Mouse (Mus musculus): ENCODE results near the gene Rnf8. TPM values are rescaled to one million over a fixed set of nuclear protein-coding genes. Genes with fewer than 3 reads are reported as not detected.

The Rnf8 gene
- total RNA-seq, 4 experiments from 2014 or later: 60.2 to 65.5 (median 62.3) TPM

DNA sequence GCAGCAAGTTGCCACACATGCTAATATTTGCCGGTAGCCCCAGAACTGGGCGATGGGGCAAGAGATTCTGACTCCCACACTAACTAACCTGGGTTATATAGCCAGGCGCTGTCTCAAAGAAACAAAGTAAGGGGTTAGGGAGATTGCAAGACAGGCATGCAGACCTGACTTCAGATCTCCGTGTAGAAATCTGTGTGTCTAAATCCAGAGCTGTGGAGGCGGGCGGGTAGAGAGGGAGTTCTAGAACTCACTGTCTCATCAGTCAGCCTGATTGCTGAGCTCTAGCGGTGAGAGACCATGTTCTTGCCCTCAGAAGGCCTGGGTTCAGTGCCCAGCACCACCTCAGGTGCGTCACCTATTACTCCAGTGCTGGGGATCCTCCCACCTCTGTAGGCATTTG lies 8.9 kb downstream of the Rnf8 start:
- no peak for DNase-seq (ENCODE audit: low spot score in 2 of 2)

- DNase-seq (ENCODE audit: low spot score in 2 of 2): no peak
These were observed 12.7 kb downstream of the Rnf8 start for GRCm38 (mm10) chr17:29627285-29627684.

DNA sequence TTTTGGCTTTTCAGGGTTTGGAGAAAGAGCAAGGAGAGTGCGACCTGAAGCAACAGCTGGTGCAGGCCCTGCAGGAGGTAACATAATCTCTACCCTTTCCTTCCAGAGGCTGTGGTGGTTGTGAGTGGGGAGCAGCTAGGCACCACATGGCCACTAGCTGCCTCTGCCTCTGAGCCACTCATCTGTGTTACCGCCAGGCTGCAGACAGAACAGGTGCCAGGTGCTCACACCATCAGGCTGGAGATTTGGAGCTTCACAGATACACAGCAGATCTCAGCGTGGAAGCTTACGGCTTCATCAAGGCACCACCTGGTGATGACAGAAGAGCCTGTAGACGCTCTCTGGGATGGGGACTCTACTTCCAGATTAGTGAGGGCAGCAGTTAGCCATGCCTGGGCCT lies 14.4 kb downstream of the Rnf8 start:
- no peak for DNase-seq (ENCODE audit: low spot score in 2 of 2)

GRCm38 (mm10) chr17:29629620-29630019 lies 15.0 kb downstream of the Rnf8 start:
- no peak for DNase-seq (ENCODE audit: low spot score in 2 of 2)

DNA sequence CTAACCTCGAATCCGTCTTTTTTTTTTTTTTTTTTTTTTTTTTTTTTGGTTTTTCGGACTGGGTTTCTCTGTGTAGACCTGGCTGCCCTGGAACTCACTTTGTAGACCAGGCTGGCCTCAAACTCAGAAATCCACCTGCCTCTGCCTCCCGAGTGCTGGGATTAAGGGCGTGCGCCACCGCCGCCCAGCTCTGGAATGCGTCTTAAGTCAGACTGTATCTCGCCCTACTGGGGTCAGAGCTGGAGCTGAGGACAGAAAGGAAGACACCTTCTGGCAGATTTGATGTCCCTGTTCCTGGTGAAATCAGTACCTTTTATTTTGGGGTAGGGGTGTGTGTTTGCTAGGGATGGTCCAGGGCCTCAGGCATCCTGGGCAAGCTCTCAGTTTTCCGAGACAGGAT lies 17.7 kb downstream of the Rnf8 start:
- no peak for DNase-seq (ENCODE audit: low spot score in 2 of 2)

GRCm38 (mm10) chr17:29635492-29635891 lies 20.9 kb downstream of the Rnf8 start:
- DNase-seq (ENCODE audit: low spot score in 2 of 2): no peak

DNA sequence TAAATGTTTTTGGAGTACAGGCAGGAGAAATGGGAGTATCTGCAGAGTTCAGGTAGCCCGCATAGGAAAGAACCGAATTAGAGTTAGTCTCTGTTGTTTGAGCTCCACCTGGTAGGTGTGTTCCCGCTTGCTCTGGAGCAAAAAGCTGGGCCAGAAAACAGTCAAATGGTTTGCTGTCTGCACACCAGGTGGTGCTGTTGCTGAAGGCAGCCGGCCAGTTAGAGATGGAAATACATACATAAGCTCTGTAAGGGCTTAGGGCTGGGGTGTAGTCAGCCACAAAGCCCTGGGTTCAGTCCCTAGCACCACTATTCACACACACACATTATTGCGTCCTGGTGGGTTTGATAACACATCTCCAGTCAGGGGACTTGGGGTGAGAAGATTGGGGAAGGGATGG lies 21.5 kb downstream of the Rnf8 start:
- no peak for DNase-seq (ENCODE audit: low spot score in 2 of 2)

DNA sequence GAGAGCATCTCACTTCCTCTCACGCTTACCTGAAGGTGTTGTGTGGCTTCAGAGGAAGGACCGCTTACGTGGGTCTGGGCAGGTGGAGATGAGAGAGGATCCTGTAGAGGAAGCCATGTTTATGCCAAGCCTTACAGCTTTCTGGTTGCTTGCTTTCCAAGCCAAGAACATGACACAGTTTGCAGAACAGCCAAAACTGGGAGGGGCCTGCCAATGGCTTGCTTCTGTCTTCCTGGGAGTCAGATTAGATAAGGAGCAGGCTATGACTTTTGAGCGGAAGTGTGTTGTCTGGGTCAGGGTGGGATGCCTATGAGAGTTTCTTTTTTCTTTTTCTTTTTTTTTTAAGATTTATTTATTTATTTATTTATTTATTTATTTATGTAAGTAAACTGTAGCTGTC lies 22.8 kb downstream of the Rnf8 start:
- DNase-seq (ENCODE audit: low spot score in 2 of 2): no peak

DNA sequence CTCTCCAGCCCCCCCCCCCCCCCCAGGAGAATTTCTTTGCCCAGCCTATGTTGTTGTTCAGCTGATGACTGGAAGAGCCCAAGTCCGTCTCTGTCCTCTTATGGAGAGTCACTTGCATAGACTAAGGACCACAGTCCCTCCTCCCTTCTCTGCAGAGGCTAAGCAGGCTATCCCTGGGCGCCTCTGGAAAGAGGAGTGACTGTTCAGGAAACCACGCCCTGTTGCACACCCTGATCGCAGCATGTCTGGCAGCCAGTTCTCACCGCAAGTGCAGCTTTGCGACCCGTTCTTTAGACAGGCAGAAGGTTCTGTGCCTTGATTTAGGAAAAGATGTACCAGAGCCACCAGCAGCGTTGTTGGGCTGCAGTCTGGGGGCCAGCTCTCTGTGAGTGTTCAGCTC lies 23.3 kb downstream of the Rnf8 start:
- DNase-seq (ENCODE audit: low spot score in 2 of 2): no peak

DNA sequence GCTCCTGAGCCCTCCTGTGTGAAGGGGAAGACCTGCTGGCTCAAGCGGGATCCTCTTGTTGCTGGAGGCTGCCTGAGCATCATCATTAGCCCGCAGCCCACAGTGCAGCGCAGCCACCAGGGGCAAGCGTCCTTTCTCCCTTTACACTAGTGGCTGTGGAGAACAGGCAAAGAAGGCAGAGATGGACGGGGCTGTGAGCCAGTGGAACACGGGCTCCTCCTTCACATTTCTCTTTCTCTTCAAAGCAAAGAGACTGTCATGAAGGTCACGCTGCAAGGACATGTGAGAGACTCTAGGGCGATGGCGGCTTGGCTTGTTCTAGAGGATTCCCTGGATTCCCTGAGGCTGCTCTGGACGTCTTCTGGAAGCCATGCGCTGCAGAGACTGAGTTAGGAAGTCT lies 26.4 kb downstream of the Rnf8 start:
- DNase-seq (ENCODE audit: low spot score in 2 of 2): no peak

DNA sequence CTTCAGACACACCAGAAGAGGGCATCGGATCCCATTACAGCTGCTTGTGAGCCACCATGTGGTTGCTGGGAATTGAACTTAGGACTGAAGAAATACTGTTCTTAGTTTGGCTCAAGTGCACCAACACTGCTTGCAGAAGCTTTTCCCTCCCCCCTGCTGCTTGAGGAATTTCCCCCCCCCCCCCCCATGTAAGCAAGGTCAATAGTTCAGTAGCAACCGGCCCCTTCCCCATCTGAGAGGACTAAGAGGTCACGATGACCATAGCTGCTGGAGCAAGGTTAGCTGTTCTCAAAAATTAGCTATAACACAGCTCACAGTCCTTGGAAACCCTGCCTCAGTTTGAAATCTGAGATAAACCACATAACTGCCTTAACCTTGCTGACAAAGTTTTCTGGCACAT lies 27.6 kb downstream of the Rnf8 start:
- no peak for DNase-seq (ENCODE audit: low spot score in 2 of 2)

- DNase-seq (ENCODE audit: low spot score in 2 of 2): no peak
These were observed 43.7 kb downstream of the Rnf8 start for GRCm38 (mm10) chr17:29658249-29658648.

- peak; percentile 84 to 90 for DNase-seq (ENCODE audit: low spot score in 2 of 2)
These were observed 45.6 kb downstream of the Rnf8 start, which contains the start of gene Cmtr1 for GRCm38 (mm10) chr17:29660076-29660761. Gene Cmtr1 (plus strand): TSS chr17:29660595.

GRCm38 (mm10) chr17:29660762-29661391 lies 46.3 kb downstream of the Rnf8 start:
- peak in 1 of 2 experiments; percentile 27 for DNase-seq (ENCODE audit: low spot score in 2 of 2)

GRCm38 (mm10) chr17:29662145-29662544 lies 47.6 kb downstream of the Rnf8 start:
- DNase-seq (ENCODE audit: low spot score in 2 of 2): no peak

GRCm38 (mm10) chr17:29668051-29668986 lies 53.7 kb downstream of the Rnf8 start:
- peak; percentile 12 to 52 for DNase-seq (ENCODE audit: low spot score in 2 of 2)

DNA sequence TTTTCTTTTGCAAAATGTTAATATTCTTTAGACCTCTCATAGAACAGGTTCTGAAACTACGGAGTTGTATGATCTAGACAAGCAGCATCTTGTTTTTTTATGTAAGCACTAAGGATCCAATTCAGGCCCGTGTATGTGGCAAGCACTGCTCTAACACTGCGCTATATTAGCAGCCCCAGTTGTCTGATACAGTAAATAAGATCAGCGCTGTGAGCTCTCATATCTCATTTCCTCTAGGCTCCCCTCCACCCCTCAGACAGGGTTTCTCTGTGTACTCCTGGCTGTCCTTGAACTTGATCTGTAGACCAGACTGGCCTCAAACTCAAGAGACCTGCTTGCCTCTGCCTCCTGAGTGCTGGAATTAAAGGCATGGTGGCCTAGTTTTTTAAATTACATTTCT lies 54.4 kb downstream of the Rnf8 start:
- DNase-seq (ENCODE audit: low spot score in 2 of 2): no peak

GRCm38 (mm10) chr17:29669936-29670335 lies 55.3 kb downstream of the Rnf8 start:
- no peak for DNase-seq (ENCODE audit: low spot score in 2 of 2)

GRCm38 (mm10) chr17:29671021-29671420 lies 56.4 kb downstream of the Rnf8 start:
- DNase-seq (ENCODE audit: low spot score in 2 of 2): no peak

DNA sequence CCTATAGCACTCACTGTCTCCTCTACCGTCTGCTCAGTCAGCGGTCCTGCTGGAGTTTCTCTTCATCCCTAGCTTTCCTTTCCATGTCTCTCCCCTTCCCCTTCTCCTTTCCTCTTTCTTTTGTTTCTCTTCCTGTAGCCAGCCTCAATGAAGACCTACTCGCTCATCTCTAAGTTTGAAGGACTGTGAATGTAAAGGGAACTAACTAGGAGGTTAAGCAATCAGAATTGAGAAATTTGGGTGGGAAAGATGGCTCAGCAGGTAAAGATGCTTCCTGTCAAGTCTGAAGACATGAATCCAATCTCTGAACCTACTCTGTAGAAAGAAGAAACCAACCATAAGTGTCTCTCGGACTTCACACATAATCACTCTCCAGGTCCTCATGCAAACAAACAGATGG lies 58.7 kb downstream of the Rnf8 start:
- no peak for DNase-seq (ENCODE audit: low spot score in 2 of 2)

DNA sequence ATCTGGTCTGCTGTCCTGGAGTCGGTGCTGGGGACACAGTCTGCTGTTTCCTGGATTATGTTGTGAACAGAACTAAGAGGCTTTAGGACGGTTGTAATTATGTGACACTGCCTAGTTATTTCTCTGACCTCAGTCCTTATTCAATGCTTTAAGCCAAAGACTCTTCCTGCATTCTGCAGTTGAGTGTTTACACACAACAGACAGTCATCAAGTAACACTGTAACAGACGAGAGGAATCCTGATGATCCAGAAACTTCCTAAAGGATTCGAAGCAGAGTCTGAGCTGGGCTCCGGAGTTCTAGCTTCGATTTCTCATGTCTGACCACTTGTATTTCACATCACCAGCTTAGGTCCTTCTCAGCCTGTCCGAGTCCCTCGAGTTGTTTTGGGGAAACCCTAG lies 63.9 kb downstream of the Rnf8 start:
- DNase-seq (ENCODE audit: low spot score in 2 of 2): no peak
